Mouse (Mus musculus): ENCODE data around the gene Tpi1.
"Not testable (repeated sequence)": the region's sequence is repeated elsewhere in the genome, so short reads cannot be mapped to it uniquely, and the experiment has no call there.

Tpi1 gene

DNA sequence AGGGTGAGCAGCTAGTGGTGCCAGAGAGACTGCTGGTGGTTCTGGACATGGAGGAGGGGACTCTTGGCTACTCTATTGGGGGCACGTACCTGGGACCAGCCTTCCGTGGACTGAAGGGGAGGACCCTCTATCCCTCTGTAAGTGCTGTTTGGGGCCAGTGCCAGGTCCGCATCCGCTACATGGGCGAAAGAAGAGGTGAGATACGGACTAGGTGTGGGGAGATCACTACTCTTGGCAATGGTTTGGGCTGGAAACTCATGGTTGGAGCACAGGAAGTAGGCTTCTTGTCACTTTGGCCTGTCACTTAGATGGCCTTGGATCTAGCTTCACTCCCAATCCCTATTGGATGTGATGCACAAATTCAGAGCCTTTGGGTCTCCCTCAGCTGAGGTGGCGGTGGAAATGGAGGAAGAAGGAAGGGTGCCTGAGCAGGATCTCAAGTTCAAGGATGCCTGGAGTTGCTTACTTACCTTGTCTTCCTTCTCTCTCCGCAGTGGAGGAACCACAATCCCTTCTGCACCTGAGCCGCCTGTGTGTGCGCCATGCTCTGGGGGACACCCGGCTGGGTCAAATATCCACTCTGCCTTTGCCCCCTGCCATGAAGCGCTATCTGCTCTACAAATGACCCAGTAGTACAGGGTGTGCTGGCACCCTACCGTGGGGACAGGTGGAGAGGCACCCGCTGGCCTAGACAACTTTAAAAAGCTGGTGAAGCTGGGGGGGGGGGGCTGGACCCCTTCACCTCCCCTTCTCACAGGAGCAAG lies 4.1 kb downstream of the Tpi1 start:
- intact Hi-C loops (cut with DNase I): no loop called here

DNA sequence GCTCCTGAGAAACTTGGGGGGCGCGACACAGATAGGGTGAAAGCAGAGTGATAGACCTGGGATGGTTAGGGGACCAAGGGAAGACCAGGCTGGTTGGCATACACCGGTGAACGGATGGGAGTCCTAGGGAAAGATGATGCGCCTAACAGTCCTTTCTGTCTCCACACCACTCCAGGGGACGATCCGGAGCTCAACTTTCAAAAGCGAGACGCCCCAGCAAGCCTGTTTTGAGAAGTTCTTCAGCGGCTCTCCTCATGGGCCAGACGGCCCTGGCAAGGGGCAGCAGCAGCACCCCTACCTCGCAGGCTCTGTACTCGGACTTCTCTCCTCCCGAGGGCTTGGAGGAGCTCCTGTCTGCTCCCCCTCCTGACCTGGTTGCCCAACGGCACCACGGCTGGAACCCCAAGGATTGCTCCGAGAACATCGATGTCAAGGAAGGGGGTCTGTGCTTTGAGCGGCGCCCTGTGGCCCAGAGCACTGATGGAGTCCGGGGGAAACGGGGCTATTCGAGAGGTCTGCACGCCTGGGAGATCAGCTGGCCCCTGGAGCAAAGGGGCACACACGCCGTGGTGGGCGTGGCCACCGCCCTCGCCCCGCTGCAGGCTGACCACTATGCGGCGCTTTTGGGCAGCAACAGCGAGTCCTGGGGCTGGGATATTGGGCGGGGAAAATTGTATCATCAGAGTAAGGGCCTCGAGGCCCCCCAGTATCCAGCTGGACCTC lies 4.9 kb downstream of the Tpi1 start:
- intact Hi-C loops (cut with DNase I): no loop called here

- intact Hi-C loops (cut with DNase I): no loop called here
Observed at GRCm38 (mm10) chr6:124808358-124809012, 5.6 kb downstream of the Tpi1 start, which contains the start of gene Spsb2. Gene Spsb2, plus strand, starts transcription at chr6:124808661.

GRCm38 (mm10) chr6:124807986-124808357 lies 6.1 kb downstream of the Tpi1 start:
- intact Hi-C loops (cut with DNase I): no loop called here

DNA sequence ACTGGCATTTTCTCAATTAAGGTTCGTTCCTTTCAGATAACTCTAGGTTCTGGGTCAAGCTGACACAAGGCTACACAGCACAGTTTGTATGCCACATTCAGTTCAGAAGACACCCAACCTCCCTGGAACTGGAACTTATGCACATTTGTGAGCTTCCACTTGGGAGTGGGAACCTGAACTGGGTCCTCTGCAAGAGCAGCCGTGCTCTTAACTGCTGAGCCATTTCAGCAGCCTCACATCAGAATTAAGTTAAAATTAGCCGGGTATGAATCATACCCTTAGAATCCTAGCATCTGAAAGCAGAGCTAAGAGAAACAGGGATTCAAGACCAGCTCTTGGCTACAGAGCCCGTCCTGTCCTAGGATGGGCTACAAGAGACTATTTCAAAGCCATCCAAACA lies 6.7 kb downstream of the Tpi1 start:
- intact Hi-C loops (cut with DNase I): no loop called here

- intact Hi-C loops (cut with DNase I): no loop called here
Observed at GRCm38 (mm10) chr6:124806446-124807140, 7.5 kb downstream of the Tpi1 start.

DNA sequence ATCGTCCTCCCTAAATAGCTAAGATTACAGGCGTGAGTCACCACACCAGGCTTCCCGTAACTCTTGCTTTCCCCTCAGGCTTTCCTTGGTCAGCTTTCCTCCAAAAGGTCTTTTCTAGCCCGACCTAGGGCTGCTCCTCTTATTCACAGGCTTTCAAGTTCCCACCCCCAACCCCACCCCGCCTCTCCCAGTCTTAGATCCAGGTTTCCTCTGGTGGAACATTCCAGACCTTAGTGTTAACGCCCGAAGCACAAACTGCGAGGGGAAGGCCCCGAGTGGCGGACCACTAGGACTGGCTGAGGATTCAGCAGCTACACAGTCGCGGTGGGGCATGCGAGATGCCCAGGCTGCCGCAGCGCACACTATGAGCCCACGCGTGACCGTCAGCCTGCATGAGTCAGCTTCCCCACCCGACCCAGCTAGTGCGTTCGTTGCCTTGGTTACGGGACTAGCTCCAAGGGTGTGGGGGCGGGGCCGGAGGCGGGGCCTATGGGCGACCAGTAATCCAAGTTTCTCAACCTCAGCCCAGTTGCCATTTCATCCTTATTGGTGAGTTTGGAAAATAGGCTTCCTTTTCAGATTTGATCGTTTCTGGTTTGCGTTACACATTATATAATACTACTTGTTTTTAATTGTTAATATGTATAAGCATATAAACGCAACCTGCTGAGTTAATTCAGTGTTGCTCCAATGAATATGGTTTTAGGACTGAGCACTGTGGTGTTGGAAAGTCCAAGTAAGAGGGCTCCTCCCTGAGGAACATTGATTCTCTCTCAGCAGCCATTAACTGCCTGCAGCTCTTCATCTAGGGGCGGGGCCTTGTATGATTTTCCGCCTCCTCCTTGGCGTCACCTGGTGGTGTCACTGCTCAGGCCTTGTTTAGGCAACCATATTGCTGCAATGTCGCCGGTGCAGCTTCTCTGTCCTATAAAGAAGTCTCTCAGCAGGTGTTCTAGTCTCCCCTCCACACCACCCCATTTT lies 8.5 kb downstream of the Tpi1 start:
- intact Hi-C loops (cut with DNase I): no loop called here

DNA sequence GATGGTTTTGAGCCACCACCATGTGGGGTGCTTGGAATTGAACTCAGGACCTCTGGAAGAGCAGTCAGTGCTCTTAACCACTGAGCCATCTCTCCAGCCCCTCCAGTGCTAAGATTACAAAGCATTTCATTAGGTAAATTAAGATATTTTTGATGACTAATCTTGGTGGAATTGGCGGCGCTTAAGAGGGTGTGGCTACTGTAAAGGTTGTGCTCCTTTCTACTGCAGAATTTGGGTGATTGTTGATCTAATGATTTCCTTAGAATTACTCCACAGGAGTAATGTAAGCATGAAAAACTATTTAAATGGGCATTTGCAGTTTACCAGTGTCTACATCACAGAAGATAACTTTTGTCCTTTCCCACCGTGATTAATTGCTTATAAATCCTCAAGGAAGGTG lies 9.8 kb downstream of the Tpi1 start:
- intact Hi-C loops (cut with DNase I): no loop called here

- intact Hi-C loops (cut with DNase I): not testable (repeated sequence)
Observed at GRCm38 (mm10) chr6:124803691-124804090, 10.4 kb downstream of the Tpi1 start.

GRCm38 (mm10) chr6:124803061-124803460 lies 11.0 kb downstream of the Tpi1 start:
- intact Hi-C loops (cut with DNase I): no loop called here

DNA sequence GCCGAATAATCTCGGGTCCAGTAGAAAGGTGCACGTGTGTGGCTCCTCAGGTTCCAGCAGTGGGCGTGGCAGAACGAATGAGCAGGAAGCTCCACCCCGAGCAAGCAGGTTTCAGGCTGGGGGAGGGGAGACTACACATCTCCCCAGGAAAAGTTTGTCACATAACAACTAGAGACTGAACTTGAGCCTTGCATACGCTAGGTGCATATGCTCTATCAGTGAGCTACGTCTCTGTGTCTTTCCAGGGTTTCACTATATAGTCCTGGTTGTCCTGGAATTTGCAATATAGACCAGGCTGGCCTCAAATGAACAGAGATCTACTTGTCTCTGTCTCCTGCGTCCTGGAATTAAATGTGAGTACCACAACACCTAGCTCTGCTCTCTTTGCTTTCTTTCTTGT lies 11.7 kb downstream of the Tpi1 start:
- intact Hi-C loops (cut with DNase I): not testable (repeated sequence)

- intact Hi-C loops (cut with DNase I): no loop called here
Observed at GRCm38 (mm10) chr6:124796200-124796599, 17.9 kb downstream of the Tpi1 start.

- intact Hi-C loops (cut with DNase I): no loop called here
Observed at GRCm38 (mm10) chr6:124795781-124796180, 18.3 kb downstream of the Tpi1 start.

DNA sequence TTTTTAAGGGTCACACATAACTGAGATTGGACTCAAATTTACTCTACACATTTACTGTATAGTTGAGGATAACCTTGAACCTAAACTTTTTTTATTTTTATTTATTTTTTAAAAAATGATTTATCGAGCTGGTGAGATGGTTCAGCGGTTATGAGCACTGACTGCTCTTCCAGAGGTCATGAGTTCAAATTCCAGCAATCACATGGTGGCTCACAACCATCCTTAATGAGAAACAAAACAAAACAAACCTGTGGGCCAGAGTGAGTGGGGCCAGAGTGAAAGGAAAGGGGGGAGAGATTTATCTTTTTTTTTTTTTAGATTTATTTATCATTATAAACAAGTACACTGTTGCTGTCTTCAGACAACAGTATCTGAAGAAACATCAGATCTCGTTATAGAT lies 22.2 kb downstream of the Tpi1 start:
- intact Hi-C loops (cut with DNase I): no loop called here

- intact Hi-C loops (cut with DNase I): no loop called here
Observed at GRCm38 (mm10) chr6:124790121-124790520, 24.0 kb downstream of the Tpi1 start.

- intact Hi-C loops (cut with DNase I): no loop called here
Observed at GRCm38 (mm10) chr6:124789519-124789918, 24.6 kb downstream of the Tpi1 start.

GRCm38 (mm10) chr6:124787722-124788121 lies 26.4 kb downstream of the Tpi1 start:
- intact Hi-C loops (cut with DNase I): no loop called here

GRCm38 (mm10) chr6:124786756-124787420 lies 27.2 kb downstream of the Tpi1 start:
- intact Hi-C loops (cut with DNase I): no loop called here

- intact Hi-C loops (cut with DNase I): no loop called here
Observed at GRCm38 (mm10) chr6:124782436-124782835, 31.7 kb downstream of the Tpi1 start.

DNA sequence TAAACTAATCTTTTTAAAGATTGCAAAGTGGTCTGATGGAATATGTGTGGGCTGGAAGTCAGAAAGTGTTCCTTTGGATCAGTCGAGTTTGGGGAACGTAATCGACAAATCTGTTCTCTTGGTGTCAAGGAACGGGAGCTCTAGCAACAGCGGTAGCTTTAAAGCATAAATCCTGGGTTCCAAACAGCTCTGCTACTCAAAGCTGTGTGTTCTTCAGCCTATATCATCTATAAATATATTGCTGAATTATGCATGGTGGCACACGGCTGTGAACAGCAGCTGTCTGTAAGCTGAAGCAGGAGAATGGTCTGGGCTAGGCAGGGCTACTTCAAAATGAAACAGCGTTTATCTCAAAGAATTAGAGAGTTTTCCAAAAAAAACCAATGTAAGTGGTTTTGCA lies 33.2 kb downstream of the Tpi1 start:
- intact Hi-C loops (cut with DNase I): no loop called here
